Mouse (Mus musculus) lung, adult 18-20 months (tissue): ENCODE results near the gene Hsd17b1.

Source experiments
- DNase-seq, 2 experiments: peaks; one replicate each; pipeline ENCODE4 v3.0.0; 2022; ENCODE audit warnings: mixed read lengths in 2 of 2

The Hsd17b1 gene

DNA sequence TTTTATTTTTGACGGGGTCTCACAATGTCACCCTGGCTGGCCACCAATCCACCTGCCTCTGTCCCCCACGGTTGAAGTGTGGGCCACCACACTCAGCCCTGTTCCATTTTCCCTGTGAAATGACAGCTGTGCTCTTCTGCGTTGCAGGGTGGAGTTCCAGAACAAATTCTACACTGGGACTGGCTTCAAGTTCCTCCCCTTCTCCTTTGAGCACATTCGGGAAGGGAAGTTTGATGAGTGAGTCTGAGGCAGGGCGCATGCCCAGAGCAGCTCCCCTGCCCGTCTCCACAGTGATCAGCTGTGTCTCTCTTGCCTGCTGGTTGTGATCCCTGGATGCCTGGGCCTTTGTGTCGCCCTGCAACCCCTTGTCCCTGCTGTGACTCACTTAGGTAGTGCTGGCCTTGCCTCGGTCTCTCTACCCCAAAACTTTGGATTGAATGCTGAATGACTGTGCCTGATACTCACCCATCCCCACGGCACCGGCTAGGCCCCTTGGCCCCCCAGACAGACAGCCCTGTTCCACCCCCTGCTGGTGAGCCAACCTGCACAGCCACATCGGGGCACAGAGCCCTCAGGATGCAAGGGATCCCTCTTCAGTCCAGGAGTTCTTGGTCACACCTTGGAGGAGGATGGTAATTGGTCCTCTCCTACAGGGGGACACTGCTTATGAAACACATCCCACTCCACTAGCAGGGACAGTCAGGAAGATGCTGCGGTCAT lies 15.9 kb upstream of the Hsd17b1 start:
- peak; percentile 74 to 78 for DNase-seq

DNA sequence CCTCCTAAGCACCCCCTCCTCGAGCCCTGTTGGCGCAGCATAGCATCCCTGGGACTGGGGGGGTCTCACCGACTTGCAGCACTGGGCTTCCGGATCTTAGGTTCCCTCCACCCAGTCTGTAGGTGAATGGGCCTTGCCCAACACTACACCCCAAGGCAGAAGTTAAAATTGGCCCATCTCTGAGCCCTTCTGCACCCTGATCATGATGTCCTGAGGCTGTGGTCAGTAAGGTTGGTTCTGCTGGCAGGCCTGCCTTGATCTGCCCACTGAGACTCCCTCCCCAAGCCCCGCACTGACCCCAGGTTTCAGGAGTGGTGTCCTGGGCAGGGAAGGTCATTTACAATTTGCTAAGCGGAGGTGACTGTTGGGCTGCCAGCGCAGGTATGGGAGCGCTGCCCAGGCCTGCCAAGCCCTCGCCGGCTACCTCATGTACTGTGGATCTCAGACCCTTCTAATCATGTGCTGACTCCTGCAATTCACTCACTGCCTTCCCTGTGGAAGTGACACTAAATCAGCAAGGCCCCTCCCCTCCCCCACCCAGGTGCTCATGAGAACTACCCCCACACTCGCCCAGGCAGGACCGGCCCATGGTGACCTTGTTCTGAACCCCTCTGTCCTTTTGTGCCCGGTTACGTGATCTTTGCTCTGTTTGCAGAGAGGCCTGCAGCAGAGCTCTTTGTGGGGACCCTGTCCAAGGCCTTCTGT lies 15.1 kb upstream of the Hsd17b1 start:
- DNase-seq, result no peak

DNA sequence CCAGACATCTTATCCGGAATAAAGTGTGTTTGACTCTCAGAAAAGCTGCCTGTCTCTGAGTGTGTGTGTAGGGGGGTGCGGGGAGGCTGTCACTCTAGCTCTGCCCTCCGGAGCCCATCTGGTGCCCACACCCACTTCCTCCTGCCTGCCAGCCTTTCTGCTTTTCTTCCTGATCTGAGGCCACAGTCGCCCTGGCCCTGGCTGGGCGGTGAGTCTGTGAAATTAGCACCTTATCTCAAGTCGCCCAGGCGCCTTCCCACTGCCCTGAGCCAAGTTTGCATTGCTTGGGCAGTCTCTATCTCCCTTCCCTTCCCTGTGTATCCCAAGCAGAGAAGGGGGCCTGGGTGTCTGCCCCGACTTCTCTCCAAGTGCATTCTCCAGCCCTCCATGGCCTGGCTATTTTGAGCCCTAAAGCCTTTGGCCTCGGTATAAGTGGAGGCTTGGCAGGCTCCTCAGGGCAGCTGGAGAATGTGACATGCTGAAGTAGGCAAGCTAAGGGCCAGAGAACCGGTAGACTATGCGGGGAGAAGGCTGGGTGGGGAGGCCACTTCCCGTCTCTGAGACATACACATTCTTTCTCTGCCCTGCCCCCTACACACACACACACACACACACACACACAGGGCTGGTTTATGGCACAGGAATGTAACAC lies 14.4 kb upstream of the Hsd17b1 start:
- peak; percentile 87 to 91 for DNase-seq

DNA sequence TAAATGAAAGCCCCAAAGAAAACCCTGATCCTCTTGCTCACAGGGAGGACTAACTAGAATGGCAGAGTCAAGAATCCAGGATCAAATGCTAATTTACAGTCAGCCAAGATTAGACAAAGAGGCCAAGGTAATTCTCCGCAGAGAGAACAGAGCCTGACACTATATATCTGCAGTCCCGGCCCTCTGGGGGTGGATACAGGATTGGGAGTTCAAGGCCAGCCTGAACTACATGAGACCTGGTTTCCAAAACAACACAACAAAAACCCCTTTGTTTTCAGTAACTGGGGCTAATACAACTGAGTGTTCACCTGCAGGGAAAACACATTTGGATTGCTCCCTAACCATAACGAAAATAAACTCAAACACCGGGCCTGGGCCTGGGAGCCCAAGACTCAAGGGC lies 13.7 kb upstream of the Hsd17b1 start:
- no peak for DNase-seq

DNA sequence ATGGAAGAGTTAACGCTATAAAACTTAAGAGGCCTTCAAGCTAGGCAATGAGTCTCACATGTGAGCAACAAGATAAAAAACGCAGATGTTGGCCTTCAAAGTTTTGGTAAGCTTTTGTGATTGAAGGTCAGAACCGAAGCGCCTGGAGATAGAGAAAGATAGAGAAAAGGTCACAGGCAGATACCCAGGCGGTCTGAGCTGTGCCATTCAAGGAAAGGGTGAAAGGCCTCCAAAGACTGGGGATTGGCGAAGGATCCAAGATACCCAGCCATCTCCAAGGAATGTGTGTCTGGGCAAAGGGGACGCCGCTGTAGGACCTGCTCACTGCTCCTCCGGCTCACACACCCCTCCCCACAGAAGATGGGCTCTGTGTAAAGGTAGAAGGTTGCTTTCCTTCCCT lies 13.2 kb upstream of the Hsd17b1 start:
- DNase-seq, result no peak

DNA sequence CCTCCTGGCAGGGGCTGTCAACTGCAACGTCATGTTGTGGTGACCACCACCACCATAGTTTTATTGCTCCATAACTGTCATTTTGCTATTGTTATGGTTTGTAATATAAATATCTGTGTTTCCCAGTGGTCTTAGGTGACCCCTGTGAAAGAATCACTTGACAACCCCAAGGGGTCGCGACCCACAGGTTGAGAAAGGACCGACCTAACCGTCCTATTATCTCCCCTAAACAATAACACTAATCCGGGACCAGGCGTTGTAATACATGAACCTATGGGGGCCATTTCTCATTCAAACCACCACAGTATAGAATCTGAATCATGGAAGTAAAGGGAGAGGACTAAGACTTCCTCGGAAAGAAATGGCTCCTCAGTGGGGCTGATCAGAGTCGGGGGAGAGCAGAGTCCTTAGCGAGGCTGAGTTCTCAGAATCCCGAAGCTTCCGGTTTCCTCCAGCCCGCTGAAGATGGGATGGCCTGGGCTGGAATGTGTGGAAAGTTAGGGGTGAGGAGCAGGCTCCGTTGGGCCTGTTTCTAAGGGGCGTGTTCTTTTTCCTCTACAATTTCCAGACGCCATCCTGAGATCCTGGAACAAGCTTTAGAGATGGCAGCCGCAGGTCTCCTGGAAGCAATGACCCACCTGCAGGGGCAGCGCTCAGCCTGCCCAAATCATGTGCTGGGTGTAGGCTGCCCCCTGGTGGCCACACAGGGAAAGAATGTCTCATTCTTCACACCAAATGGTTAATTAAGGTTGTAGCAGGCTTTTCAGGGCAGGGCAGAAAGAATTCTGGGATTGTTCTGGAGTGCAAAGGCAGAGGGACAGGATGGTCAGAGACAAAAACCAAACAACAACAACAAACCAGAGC lies 11.4 kb upstream of the Hsd17b1 start:
- peak; percentile 82 to 89 for DNase-seq

DNA sequence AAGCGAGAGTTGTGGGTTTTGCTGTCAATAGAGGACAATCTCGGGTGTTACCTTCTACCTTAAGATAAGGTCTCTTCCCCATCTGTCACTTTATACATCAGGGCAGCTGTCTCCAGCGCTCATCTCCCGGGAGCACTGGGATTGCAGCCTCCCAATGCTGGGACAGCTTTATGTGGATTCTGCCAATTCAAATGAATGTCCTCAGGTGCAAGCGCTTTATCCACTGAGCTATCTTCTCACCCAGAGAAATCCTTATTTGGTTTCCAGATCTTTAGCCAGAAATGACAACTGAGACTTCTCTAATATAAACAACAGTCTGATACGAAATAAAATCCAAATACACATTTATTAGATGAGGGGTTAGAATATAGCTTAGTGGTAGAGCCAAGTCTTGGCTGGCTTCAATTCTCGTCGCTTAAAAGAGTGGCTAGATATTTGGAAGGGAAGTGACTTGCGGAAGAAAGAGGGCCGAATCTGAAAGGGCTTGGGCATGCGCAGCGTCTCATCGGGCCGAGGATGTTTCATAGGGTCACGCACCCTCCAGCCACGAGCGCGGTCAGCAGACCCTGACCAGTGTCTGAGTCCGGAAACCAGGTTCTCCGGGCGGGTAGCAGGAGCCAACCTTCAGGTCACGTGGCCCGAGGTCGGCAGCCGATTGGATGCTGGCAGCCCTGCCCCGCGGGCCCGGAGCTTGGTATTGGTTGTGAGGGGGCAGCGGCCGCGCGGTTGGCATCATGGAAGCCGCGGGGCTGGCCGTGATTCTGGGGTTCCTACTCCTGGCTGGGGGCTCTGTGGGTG lies 8.6 kb upstream of the Hsd17b1 start, which contains the start of gene Naglu:
TSS of gene Naglu (plus strand) at position 622 of the 798 bp plus-strand sequence.
- DNase-seq, result peak; percentile 96 to 97

DNA sequence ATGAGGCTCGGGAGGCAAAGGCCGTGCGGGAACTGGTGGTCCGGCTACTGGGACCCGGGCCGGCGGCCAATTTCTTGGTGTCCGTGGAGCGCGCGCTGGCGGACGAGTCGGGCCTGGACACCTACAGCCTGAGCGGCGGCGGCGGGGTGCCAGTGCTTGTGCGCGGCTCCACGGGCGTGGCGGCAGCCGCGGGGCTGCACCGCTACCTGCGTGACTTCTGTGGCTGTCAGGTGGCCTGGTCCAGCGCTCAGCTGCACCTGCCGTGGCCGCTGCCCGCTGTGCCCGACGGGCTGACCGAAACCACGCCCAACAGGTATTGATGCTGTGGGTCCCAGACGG lies 8.1 kb upstream of the Hsd17b1 start:
- DNase-seq, result no peak

DNA sequence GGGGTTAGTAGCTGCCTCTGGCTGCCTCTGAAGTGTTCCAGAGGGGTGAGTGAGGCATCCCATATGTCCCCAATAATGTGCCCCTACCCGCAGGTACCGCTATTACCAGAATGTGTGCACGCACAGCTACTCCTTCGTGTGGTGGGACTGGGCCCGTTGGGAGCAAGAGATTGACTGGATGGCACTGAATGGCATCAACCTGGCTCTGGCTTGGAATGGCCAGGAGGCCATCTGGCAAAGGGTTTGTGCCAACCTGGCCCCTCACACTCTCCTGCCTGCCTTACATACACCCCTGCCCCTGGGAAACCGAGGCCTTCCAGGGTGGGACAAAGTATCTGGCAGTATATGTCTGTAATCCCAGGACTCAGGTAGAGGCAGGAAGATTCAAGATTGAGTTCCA lies 7.2 kb upstream of the Hsd17b1 start:
- no peak for DNase-seq

DNA sequence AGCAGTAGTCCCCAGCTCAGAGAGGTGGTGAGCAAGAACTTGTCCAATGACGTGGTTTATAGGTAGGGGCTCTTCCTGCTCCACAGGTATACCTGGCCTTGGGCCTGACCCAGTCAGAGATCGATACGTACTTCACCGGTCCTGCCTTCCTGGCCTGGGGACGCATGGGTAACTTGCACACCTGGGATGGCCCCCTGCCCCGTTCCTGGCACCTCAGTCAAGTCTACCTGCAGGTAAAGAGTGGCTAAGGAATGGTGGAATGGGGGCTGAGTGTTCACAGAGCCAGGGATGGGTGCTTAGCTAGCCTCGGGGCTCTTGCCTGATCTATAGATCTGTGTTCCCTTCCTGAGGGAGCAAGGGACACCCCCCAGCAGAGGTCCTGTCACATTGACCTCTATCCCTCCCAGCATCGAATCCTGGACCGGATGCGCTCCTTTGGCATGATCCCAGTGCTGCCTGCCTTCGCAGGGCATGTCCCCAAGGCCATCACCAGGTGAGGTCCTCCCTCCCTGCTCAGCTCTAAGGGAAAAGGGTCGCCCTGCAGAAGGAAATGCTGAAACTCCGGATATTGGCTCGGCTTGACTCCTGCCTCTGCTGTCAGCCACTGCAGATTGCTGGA lies 6.3 kb upstream of the Hsd17b1 start:
- no peak for DNase-seq

DNA sequence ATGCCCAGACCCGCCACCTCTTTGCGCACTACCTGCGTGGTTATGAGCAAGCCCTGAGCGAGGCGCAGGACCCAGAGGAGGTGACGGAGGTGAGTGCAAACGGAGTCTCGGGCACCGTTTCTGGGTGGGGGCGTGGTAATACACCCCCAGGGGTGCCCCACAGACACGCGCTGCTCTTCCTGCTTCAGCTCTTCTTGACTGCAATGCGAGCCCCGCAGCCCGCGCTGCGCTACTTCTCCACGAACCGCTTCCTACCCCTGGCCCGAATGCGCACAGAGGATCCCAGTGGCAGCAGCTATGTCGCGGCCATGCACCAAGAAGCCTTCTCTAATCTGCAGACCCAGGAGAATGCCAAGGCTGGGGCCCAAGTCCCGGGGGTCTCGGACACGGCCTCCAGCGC lies 1.5 kb downstream of the Hsd17b1 start:
- no peak for DNase-seq

DNA sequence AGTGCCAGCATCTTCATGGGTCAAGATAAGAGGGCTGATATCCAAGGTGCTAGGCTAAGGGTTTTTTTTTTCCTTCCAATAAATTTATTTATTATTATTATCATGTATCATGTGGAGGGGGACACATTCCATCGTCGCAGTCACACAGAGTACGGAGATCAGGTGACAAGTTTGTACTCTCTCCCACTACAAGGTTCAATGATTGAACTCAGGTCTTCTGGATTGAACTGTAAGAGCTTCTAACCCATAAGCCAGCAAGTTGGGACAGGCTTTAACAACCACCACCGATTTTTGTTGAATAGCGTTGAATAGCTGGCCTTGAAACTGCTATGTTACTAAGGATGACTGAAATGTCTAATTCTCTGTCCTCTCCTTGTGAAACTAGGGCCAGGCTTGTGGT lies 2.2 kb downstream of the Hsd17b1 start:
- no peak for DNase-seq

DNA sequence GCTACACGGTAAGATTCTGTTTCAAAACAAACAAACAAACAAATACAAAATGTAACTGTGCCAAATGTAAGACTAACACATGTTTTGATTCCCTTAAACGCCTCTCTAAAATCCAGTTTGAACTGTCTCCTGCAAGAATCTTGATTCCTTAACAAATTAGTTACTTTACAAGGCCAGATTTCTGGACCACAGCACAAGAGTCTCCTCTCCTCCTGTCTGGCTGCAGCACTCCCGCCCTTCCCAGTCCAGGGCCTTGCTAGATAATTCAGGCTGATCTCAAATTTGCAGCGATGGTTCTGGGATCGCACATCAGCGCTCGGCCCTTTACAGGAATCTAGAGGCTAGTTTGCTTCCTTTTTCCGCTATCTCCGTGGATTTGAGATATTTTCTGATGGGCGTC lies 3.4 kb downstream of the Hsd17b1 start:
- DNase-seq, result no peak

DNA sequence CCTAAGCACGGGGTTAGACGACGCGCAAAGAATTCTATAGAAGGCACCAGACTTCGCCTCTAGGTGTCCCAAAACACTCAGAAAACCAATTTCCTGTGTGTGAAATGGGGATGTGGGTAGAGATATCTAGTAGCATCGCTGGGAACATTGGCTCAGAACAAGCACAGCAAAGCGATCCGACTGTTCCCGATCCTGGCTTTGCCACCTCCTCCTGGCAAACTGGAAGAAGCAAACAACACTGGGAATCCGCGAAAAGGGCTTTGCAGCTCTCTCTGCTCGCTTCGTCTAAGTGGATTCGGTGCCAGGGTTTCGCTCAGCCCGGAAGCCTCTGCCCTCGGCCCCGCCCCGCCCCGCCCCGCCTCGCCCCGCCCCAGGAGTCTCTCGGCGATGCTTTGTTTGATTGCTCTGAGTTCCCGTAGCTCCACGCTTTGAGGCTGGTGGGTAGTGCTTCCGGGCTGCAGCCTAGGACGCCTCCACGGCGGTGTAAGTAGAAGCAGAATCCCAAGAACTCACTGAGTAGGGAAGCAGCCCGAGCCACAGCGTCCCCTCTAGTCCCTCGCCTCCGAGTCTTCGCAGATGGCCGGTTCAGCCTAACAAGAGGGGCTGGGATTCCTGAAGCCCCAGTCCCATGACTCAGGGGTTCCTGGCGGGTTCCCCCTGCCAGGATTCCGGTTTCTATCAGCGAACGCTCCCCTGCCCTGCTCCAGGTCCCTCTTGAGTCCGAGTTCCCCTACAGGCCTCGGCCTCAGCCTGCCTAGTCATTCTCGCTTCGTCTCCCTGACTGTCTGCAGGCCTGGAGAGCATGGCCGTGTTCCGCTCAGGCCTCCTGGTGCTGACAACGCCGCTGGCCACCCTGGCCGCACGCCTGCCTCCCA lies 4.2 kb downstream of the Hsd17b1 start, which contains the start of gene Coasy:
TSS of gene Coasy (plus strand) at position 358 of the 875 bp plus-strand sequence.
- DNase-seq, result peak; percentile 85 to 87

DNA sequence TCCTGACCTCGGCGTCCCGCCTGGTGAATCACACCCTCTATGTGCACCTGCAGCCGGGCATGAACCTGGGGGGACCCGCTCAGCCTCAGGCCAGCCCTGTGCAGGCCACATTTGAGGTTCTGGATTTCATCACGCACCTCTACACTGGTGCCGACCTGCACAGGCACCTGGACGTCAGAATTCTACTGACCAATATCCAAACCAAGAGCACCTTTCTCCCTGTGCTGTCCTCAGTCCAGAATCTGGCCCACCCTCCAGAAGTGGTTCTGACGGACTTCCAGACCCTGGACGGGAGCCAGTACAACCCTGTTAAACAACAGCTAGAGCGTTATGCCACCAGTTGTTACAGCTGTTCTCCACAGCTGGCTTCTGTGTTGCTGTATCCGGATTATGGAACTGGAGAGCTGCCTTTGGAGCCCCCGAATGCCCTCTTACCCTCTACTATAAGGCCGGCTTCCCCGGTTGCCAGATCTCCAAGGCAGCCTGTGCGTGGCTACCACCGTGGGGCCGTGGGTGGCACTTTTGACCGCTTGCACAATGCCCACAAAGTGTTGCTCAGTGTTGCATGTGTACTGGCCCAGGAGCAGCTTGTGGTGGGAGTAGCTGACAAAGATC lies 5.0 kb downstream of the Hsd17b1 start:
- DNase-seq, result no peak

DNA sequence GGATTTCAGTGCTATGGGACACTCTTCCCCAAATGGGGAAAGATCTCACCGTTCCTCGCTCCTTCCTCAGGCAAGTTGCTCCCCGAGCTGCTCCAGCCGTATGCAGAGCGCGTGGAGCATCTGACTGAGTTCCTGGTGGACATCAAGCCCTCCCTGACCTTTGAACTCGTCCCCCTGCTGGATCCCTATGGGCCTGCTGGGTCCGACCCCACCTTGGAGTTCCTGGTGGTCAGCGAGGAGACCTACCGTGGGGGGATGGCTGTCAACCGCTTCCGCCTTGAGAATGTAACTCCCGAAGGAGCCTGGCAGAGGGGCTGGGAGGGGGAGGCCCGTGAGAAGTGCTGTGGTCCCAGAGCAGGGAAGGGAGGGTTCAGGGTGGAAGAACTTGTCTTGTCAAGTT lies 6.0 kb downstream of the Hsd17b1 start:
- DNase-seq, result no peak

DNA sequence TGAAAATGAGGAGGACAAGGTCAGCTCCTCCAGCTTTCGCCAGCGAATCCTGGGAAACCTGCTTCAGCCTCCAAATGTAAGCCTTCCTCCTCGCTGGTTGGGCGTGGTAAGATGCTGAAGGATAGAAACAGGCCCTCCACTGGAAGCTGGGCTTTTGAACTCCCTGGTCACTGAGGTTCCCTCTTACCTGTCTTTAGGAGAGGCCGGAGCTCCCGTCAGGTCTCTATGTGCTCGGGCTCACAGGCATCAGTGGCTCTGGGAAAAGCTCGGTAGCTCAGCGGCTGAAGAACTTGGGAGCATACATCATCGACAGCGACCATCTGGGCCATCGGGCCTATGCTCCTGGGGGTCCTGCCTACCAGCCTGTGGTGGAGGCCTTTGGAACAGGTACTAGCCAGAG lies 6.6 kb downstream of the Hsd17b1 start:
- no peak for DNase-seq

DNA sequence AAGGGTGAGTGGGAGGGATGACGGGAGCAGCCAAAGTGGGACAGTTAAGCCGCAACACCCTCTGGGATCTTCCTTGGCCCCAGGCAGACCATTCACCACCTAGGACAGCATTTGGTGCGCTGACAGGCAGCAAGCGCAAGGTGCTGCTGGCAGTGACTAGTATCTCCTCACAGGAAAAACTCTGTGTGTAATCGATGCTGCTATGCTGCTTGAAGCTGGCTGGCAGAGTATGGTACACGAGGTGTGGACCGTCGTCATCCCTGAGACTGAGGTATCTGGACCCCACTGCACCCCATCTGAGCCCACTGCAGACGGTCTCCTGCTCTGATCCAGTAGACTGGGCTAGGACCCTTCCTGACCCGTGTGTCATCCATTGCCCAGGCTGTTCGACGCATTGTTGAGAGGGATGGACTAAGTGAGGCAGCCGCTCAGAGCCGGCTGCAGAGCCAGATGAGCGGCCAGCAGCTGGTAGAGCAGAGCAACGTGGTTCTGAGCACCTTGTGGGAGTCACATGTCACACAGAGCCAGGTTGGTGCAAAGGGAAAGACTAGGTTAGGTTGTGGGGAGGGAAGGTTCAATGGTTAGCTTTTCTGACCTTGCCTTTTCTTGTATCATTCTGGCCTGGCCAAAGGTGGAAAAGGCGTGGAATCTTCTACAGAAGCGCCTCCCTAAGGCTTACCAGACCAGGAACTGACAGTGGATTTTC lies 7.6 kb downstream of the Hsd17b1 start:
- no peak for DNase-seq

DNA sequence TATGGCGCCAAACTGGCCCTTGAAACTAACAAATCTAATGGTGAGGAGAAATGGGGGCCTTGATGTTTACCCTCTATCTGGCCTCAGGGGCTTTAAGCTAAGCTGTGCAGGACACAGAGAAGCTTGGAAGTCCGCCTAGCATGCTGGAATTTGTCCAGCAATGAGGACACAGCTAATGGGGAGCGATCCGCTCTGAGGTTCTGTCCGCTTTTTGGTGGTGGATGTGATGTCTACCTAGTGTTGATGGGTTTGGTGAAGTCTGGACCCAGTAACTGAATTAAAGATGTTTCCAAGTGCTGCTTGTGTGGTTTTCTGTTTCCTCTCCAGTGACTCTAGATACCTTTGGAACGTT lies 8.1 kb downstream of the Hsd17b1 start:
- DNase-seq, result no peak
